8 mouse cellular contexts compared by ENCODE assay signal in genomic region chr11:20072174-20072573, GRCm38 (mm10). TPM values are rescaled to one million over a fixed set of nuclear protein-coding genes. Genes with fewer than 3 reads are reported as not detected.
DNase-seq lines count a peak whose midpoint lies in the region; ATAC-seq and TF ChIP-seq lines count a peak whose summit lies in the region.

No protein-coding gene starts in this region.

- no peak overlapping the region for H3K27ac ChIP-seq in kidney, embryonic 15.5 days
- H3K27ac ChIP-seq in embryonic facial prominence, embryonic 15.5 days (replicated peaks), result peak overlapping the region; percentile 6; the same call in 1 of the 2 replicates
- H3K27ac ChIP-seq in stomach, postnatal 0 days (replicated peaks), result no peak overlapping the region

- peaks cover 83% of the 10 kb centered on the region for H3K36me3 ChIP-seq in kidney, embryonic 15.5 days
- peaks cover 59% of the 10 kb centered on the region for H3K36me3 ChIP-seq in embryonic facial prominence, embryonic 15.5 days
- peaks cover 16% of the 10 kb centered on the region; the same call in 1 of the 2 replicates for H3K36me3 ChIP-seq in stomach, postnatal 0 days (ENCODE audit: control insufficient read depth, insufficient read depth, low read length)

- no peak overlapping the region for H3K4me3 ChIP-seq in kidney, embryonic 15.5 days (replicated peaks)
- H3K4me3 ChIP-seq in embryonic facial prominence, embryonic 15.5 days (replicated peaks), result no peak overlapping the region
- H3K4me3 ChIP-seq in stomach, postnatal 0 days (ENCODE audit: low read depth, low read length), result no peak overlapping the region

- no peak overlapping the region for H3K9ac ChIP-seq in kidney, embryonic 15.5 days
- H3K9ac ChIP-seq in embryonic facial prominence, embryonic 15.5 days, result no peak overlapping the region
- H3K9ac ChIP-seq in stomach, postnatal 0 days (ENCODE audit: low read length), result no peak overlapping the region

- no peaks in the 10 kb centered on the region for H3K4me1 ChIP-seq in kidney, embryonic 15.5 days
- no peaks in the 10 kb centered on the region for H3K4me1 ChIP-seq in embryonic facial prominence, embryonic 15.5 days
- H3K4me1 ChIP-seq in stomach, postnatal 0 days (replicated peaks; ENCODE audit: control insufficient read depth, insufficient read depth), result no peaks in the 10 kb centered on the region

- 68% methylated on average over 3 of the region's 3 CpGs for WGBS in kidney, embryonic 15.5 days
- WGBS in embryonic facial prominence, embryonic 15.5 days, result 74% methylated on average over 3 of the region's 3 CpGs
- WGBS in large intestine, adult 2 months, result 39% methylated on average over 3 of the region's 3 CpGs
- 54% methylated on average over 3 of the region's 3 CpGs for WGBS in stomach, postnatal 0 days

- TF ChIP-seq CTCF in stomach, postnatal 0 days (IDR thresholded peaks at IDR 0.05; ENCODE audit: low read depth), result peak; percentile 84

- no peaks in the 10 kb centered on the region for H3K9me3 ChIP-seq in kidney, embryonic 15.5 days (replicated peaks)
- H3K9me3 ChIP-seq in embryonic facial prominence, embryonic 15.5 days (replicated peaks), result no peaks in the 10 kb centered on the region
- no peaks in the 10 kb centered on the region for H3K9me3 ChIP-seq in stomach, postnatal 0 days (ENCODE audit: control insufficient read depth, low read length)

- no peak overlapping the region for H3K4me2 ChIP-seq in kidney, embryonic 15.5 days
- no peak overlapping the region for H3K4me2 ChIP-seq in embryonic facial prominence, embryonic 15.5 days (replicated peaks)
- H3K4me2 ChIP-seq in stomach, postnatal 0 days (replicated peaks; ENCODE audit: low read depth), result no peak overlapping the region

- no peaks in the 10 kb centered on the region for H3K27me3 ChIP-seq in kidney, embryonic 15.5 days
- H3K27me3 ChIP-seq in embryonic facial prominence, embryonic 15.5 days, result no peaks in the 10 kb centered on the region
- H3K27me3 ChIP-seq in stomach, postnatal 0 days (ENCODE audit: control insufficient read depth, insufficient read depth, low read length), result no peaks in the 10 kb centered on the region

- ATAC-seq in kidney, embryonic 15.5 days (replicated peaks; ENCODE audit: low FRiP score), result no peak
- ATAC-seq in embryonic facial prominence, embryonic 15.5 days (ENCODE audit: insufficient number of reproducible peaks, low FRiP score, low TSS enrichment, low read depth), result no peak
- no peak for ATAC-seq in stomach, postnatal 0 days (ENCODE audit: low FRiP score, low TSS enrichment)

- DNase-seq in kidney, adult 11 months, result peak; percentile 6
- DNase-seq in CD4-positive helper T cell, adult 2 months (ENCODE audit: low read depth, low spot score), result peak; percentile 52
- peak; percentile 24 for DNase-seq in T-cell, adult 2 months (ENCODE audit: low spot score)
- DNase-seq in large intestine, adult 2 months (ENCODE audit: low read depth, low spot score), result peak; percentile 33
- DNase-seq in stomach, postnatal 0 days (ENCODE audit: low spot score), result no peak
- no peak for DNase-seq in gastrocnemius, postnatal 36 days

- no peak for TF ChIP-seq EP300 in stomach, postnatal 0 days (optimal IDR thresholded peaks at IDR 0.05)

- intact Hi-C loops in gastrocnemius, postnatal 36 days (cut with DNase I), result no loop called here

RNA-seq across cellular contexts. Expression of gene Actr2, which starts 40.5 kb away (rescaled TPM):
- polyA plus RNA-seq in kidney, embryonic 15.5 days (2015; fragmentation: Nextera tagmentation; extraction: Ambion mirVana), result 125 and 146 TPM in 2 replicates
- polyA plus RNA-seq in embryonic facial prominence, embryonic 15.5 days (2015; fragmentation: Nextera tagmentation; extraction: Ambion mirVana), result 111 and 115 TPM in 2 replicates
- 32.5 and 38.3 TPM in 2 replicates for polyA plus RNA-seq in large intestine, adult 2 months (2012; rRNA removed)
- polyA plus RNA-seq in stomach, postnatal 0 days (2015; fragmentation: Nextera tagmentation; extraction: Ambion mirVana), result 87.1 and 94.7 TPM in 2 replicates
- total RNA-seq in gastrocnemius, postnatal 36 days (2021), result 10 to 100 TPM; 31.1 to 34.0 TPM

Comparison
In these comparisons a context has a peak if more than half of its experiments do, and no peak if none do; other contexts are left out.
1. DNase-seq: peak in kidney, adult 11 months (single experiment), CD4-positive helper T cell, adult 2 months (single experiment), T-cell, adult 2 months (single experiment) and large intestine, adult 2 months (single experiment); none in stomach, postnatal 0 days (single experiment) and gastrocnemius, postnatal 36 days (0 of 2).